Mouse (Mus musculus): ENCODE results near the gene Med21. TPM values are rescaled to one million over a fixed set of nuclear protein-coding genes. Genes with fewer than 3 reads are reported as not detected.
A peak's percentile ranks its signal among the peaks of the same experiment; 100 is the strongest.

Med21 gene
- polyA plus RNA-seq, 1 experiment = not detected

DNA sequence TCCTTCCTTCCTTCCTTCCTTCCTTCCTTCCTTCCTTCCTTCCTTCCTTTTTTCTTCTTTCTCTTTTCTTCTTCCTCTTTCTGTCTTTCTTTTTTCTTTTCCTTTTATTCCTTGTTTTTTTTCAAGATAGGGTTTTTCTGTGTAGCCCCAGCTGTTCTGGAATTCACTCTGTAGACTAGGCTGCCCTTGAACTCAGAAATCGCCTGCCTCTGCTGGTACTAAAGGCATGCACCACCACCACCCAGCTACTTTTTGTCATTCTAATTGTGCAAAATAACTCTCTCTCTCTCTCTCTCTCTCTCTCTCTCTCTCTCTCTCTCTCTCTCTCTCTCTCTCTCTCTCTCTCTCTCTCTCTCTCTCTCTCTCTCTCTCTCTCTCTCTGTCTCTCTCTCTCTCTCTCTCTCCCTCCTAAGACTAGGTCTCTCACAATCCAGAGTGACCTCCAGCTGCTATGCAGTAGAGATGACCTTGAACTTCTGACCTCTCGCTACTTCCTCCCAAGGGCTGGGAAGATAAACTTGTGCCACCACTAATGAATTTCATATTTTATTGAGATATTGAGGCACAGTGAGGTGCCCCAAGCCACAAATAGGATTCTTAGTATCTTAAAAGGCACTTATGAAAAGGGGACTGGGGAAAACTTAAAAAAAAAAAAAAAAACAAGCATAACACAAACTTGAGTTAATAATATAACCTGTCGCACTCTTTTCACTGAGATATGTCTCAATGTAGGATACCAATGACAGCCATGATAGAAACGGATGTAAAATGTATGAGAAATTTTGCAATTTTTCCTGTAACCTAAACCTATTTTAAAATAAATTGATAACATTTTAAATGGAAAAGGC, 7.4 kb upstream of the Med21 start:
- TF ChIP-seq POLR2A (IDR thresholded peaks at IDR 0.05; ENCODE audit: insufficient read depth, low read depth, low read length) = no peak
- TF ChIP-seq CTCF (IDR thresholded peaks at IDR 0.05; ENCODE audit: insufficient read depth, low read depth, low read length) = no peak
- H3K27ac ChIP-seq (ENCODE audit: insufficient read depth, low read depth, low read length) = no peak overlapping the region
- H3K4me3 ChIP-seq (ENCODE audit: insufficient read depth, low read depth, low read length) = peak overlapping the region; percentile 81
- 68% methylated on average over 4 of the region's 4 CpGs for WGBS
- peaks cover 6% of the 10 kb centered on the region for H3K4me1 ChIP-seq (ENCODE audit: control insufficient read depth, insufficient read depth, low read length)

GRCm38 (mm10) chr6:146636482-146636881, 5.9 kb upstream of the Med21 start:
- WGBS = 88% methylated on average over 5 of the region's 5 CpGs

DNA sequence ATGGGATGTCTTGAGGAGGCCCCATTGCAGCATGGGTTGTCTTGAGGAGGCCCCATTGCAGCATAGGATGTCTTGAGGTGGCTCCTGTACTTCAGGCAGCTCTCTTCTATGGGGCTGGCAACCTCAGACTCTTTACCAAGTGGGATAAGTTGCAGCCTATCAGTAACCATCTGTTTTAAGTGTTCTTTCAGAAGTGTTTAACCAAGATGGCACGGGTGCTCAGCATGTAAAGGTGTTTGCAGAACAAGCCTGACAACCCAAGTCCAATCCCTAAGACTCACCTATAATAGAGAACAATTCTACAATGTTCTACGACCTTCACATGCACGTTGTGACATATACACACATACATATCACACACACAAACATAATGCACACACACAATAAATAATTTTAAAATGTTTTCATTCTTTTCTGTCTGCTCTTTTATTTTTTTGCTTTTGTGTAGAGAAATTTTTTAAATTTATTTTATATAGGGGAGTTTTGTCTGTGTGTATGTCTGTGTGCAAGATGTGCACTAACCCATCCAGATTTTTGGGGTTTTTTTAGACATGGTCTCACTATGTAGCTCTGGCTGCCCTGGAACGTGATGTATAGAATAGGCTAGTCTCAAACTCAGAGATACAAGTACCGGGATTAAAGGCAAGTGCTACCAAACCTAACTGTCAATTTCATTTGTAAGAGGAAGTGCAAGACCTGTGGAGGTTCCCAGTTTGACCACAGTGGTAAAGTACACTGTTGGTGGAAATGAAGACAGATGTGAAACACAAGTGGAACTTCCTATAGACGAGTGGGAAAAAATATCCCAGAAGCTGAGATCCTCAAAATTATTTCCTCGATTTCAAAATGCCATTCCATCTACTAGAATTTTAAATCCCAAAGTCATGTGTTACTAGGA, 2.0 kb upstream of the Med21 start:
- H3K4me3 ChIP-seq (ENCODE audit: insufficient read depth, low read depth, low read length) = no peak overlapping the region
- TF ChIP-seq CTCF (IDR thresholded peaks at IDR 0.05; ENCODE audit: insufficient read depth, low read depth, low read length) = no peak
- H3K27ac ChIP-seq (ENCODE audit: insufficient read depth, low read depth, low read length) = no peak overlapping the region
- WGBS = 92% methylated on average over 7 of the region's 7 CpGs
- peaks cover 5% of the 10 kb centered on the region for H3K4me1 ChIP-seq (ENCODE audit: control insufficient read depth, insufficient read depth, low read length)

More at GRCm38 (mm10) chr6:146636482-146636881, 5.9 kb upstream of the Med21 start:
- H3K27ac ChIP-seq (ENCODE audit: insufficient read depth, low read depth, low read length) = no peak overlapping the region
- H3K4me1 ChIP-seq (ENCODE audit: control insufficient read depth, insufficient read depth, low read length) = peaks cover 6% of the 10 kb centered on the region
- H3K4me3 ChIP-seq (ENCODE audit: insufficient read depth, low read depth, low read length) = no peak overlapping the region
- TF ChIP-seq POLR2A (IDR thresholded peaks at IDR 0.05; ENCODE audit: insufficient read depth, low read depth, low read length) (no peak), CTCF (IDR thresholded peaks at IDR 0.05; ENCODE audit: insufficient read depth, low read depth, low read length) (no peak)

DNA sequence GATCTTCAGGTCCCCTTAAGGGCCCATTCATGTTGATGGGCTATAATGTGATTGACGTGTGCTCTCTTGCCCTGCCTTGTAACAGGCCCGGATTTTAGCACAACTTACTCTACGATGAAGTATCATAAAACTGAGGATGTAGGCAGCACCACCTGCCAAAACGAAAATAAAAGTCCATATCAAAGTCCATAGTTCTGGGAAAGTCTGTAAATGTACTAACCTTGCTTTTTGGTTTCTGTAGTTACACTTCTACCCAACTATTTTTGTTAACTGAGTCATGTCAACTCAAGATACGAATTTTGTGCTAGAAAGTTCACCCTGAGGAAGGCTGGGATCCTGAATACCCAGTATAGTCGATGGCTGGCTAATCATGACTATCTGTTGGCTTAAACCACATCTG, 1.4 kb upstream of the Med21 start:
- Histone ChIP-seq H3K4me3 (ENCODE audit: insufficient read depth, low read depth, low read length) (no peak overlapping the region), H3K27ac (ENCODE audit: insufficient read depth, low read depth, low read length) (no peak overlapping the region), H3K4me1 (ENCODE audit: control insufficient read depth, insufficient read depth, low read length) (peaks cover 5% of the 10 kb centered on the region)
- 86% methylated on average over 6 of the region's 6 CpGs for WGBS
- TF ChIP-seq POLR2A (IDR thresholded peaks at IDR 0.05; ENCODE audit: insufficient read depth, low read depth, low read length) = no peak
- TF ChIP-seq CTCF (IDR thresholded peaks at IDR 0.05; ENCODE audit: insufficient read depth, low read depth, low read length) = no peak

GRCm38 (mm10) chr6:146641621-146642210, 631 bp upstream of the Med21 start:
- no peak for TF ChIP-seq POLR2A (IDR thresholded peaks at IDR 0.05; ENCODE audit: insufficient read depth, low read depth, low read length)
- no peak for TF ChIP-seq CTCF (IDR thresholded peaks at IDR 0.05; ENCODE audit: insufficient read depth, low read depth, low read length)
- Histone ChIP-seq H3K27ac (ENCODE audit: insufficient read depth, low read depth, low read length) (peak overlapping the region; percentile 80), H3K4me3 (ENCODE audit: insufficient read depth, low read depth, low read length) (peak overlapping the region; percentile 51), H3K4me1 (ENCODE audit: control insufficient read depth, insufficient read depth, low read length) (peaks cover 5% of the 10 kb centered on the region)
- WGBS = 61% methylated on average over 11 of the region's 11 CpGs

GRCm38 (mm10) chr6:146643184-146643570, 830 bp downstream of the Med21 start:
- H3K4me1 ChIP-seq (ENCODE audit: control insufficient read depth, insufficient read depth, low read length) = peaks cover 5% of the 10 kb centered on the region
- H3K27ac ChIP-seq (ENCODE audit: insufficient read depth, low read depth, low read length) = no peak overlapping the region
- TF ChIP-seq CTCF (IDR thresholded peaks at IDR 0.05; ENCODE audit: insufficient read depth, low read depth, low read length) (no peak), POLR2A (IDR thresholded peaks at IDR 0.05; ENCODE audit: insufficient read depth, low read depth, low read length) (no peak)
- WGBS = 33% methylated on average over 11 of the region's 11 CpGs
- peak overlapping the region; percentile 91 for H3K4me3 ChIP-seq (ENCODE audit: insufficient read depth, low read depth, low read length)

- Histone ChIP-seq H3K27ac (ENCODE audit: insufficient read depth, low read depth, low read length) (no peak overlapping the region), H3K4me1 (ENCODE audit: control insufficient read depth, insufficient read depth, low read length) (no peaks in the 10 kb centered on the region), H3K4me3 (ENCODE audit: insufficient read depth, low read depth, low read length) (no peak overlapping the region)
- no peak for TF ChIP-seq CTCF (IDR thresholded peaks at IDR 0.05; ENCODE audit: insufficient read depth, low read depth, low read length)
- no peak for TF ChIP-seq POLR2A (IDR thresholded peaks at IDR 0.05; ENCODE audit: insufficient read depth, low read depth, low read length)
- 66% methylated on average over 2 of the region's 2 CpGs for WGBS
Measured at GRCm38 (mm10) chr6:146650013-146650412, 7.7 kb downstream of the Med21 start.

GRCm38 (mm10) chr6:146651431-146651830, 9.1 kb downstream of the Med21 start:
- H3K4me1 ChIP-seq (ENCODE audit: control insufficient read depth, insufficient read depth, low read length) = no peaks in the 10 kb centered on the region
- no peak overlapping the region for H3K27ac ChIP-seq (ENCODE audit: insufficient read depth, low read depth, low read length)
- no peak for TF ChIP-seq CTCF (IDR thresholded peaks at IDR 0.05; ENCODE audit: insufficient read depth, low read depth, low read length)
- no peak for TF ChIP-seq POLR2A (IDR thresholded peaks at IDR 0.05; ENCODE audit: insufficient read depth, low read depth, low read length)
- no peak overlapping the region for H3K4me3 ChIP-seq (ENCODE audit: insufficient read depth, low read depth, low read length)
